Comparison of ENCODE assay signal across 11 mouse cellular contexts in genomic region chr11:55113209-55113860, GRCm38 (mm10). TPM values are rescaled to one million over a fixed set of nuclear protein-coding genes. Genes with fewer than 3 reads are reported as not detected.
A peak's percentile ranks its signal among the peaks of the same experiment; 100 is the strongest.
DNase-seq lines count a peak whose midpoint lies in the region; ATAC-seq lines count a peak whose summit lies in the region.
"Had no signal": no experiment of that assay in that cellular context is flagged by ENCODE, and none has a peak within 500 bp of the region (broad histone marks: within the 10 kb centered on the region; RNA-seq: fewer than 3 reads in every experiment).

No protein-coding gene starts in this region.

- ATAC-seq in liver, embryonic 12.5 days = peak; percentile 68
- ATAC-seq in erythroid progenitor cell, adult 5-6 weeks (replicated peaks; ENCODE audit: low FRiP score, poor library complexity, severe bottlenecking) = no peak

- H3K9me3 ChIP-seq in liver, embryonic 12.5 days (replicated peaks) = no peaks in the 10 kb centered on the region
- H3K9me3 ChIP-seq: G1E; limb, embryonic 15.5 days had no signal

- peaks cover 2% of the 10 kb centered on the region; the same call in 1 of the 2 replicates for H3K36me3 ChIP-seq in liver, embryonic 12.5 days
- H3K36me3 ChIP-seq: G1E had no signal

- peaks cover 18% of the 10 kb centered on the region for H3K4me1 ChIP-seq in liver, embryonic 12.5 days

- peak overlapping the region; percentile 42 for H3K27ac ChIP-seq in liver, embryonic 12.5 days
- H3K27ac ChIP-seq: limb, embryonic 15.5 days had no signal

- intact Hi-C loops in left cerebral cortex, postnatal 10 days (cut with DNase I) = no loop called here

- peak; percentile 28 to 66 for DNase-seq in heart, adult 18-20 months
- no peak for DNase-seq in heart, postnatal 4 days
- DNase-seq in R1 (ENCODE audit: low read depth, low spot score) = peak; percentile 83
- peak; percentile 21 for DNase-seq in spleen, adult 12 weeks (ENCODE audit: low spot score)
- DNase-seq in ovary, postnatal 36 days (ENCODE audit: low spot score) = no peak
- no peak for DNase-seq in left cerebral cortex, postnatal 10 days (ENCODE audit: extremely low spot score in 1 of 2, low spot score in 2 of 2)

- H3K4me3 ChIP-seq in liver, embryonic 12.5 days = no peak overlapping the region
- H3K4me3 ChIP-seq: erythroblast, embryonic 14.5 days; limb, embryonic 15.5 days had no signal

- peak overlapping the region; percentile 8 for H3K4me2 ChIP-seq in liver, embryonic 12.5 days
- H3K4me2 ChIP-seq: limb, embryonic 15.5 days had no signal

- H3K9ac ChIP-seq in liver, embryonic 12.5 days = no peak overlapping the region
- H3K9ac ChIP-seq: limb, embryonic 15.5 days had no signal

- 17% methylated on average over 7 of the region's 7 CpGs for WGBS in liver, embryonic 12.5 days (ENCODE audit: insufficient replicate concordance)

- no peaks in the 10 kb centered on the region for H3K27me3 ChIP-seq in liver, embryonic 12.5 days (replicated peaks)
- H3K27me3 ChIP-seq: limb, embryonic 15.5 days had no signal

RNA-seq across cellular contexts. Expression of gene Gm2a, which starts 15.4 kb away (rescaled TPM):
- total RNA-seq in heart, adult 18-20 months (2021) = 10 to 100 TPM in 1 of 2 experiments, 1 to 10 TPM in 1; 9.2 to 13.8 TPM
- 10 to 100 TPM; 12.4 to 13.1 TPM for total RNA-seq in heart, postnatal 4 days (2021)
- polyA plus RNA-seq in liver, embryonic 12.5 days (2016; fragmentation: Nextera tagmentation; extraction: Ambion mirVana) = 10.7 and 11.4 TPM in 2 replicates
- total RNA-seq in erythroid progenitor cell, adult 5-6 weeks (2015; ENCODE audit: low replicate concordance) = 26.4 and 26.7 TPM in 2 replicates
- 10.9 and 13.8 TPM in 2 replicates for total RNA-seq in erythroid progenitor cell, adult 5-6 weeks (2017; ENCODE audit: low replicate concordance)
- 10 to 100 TPM; 43.8 to 45.2 TPM for total RNA-seq in left cerebral cortex, postnatal 10 days (2021)
- polyA plus RNA-seq: G1E had no signal

RNA-seq across cellular contexts. Expression of gene Ccdc69, which starts 35.4 kb away (rescaled TPM):
- total RNA-seq in heart, adult 18-20 months (2021) = 1 to 10 TPM; 5.3 to 8.3 TPM
- total RNA-seq in heart, postnatal 4 days (2021) = 10 to 100 TPM in 1 of 2 experiments, 1 to 10 TPM in 1; 9.2 to 12.2 TPM
- 1.0 and 1.2 TPM in 2 replicates for polyA plus RNA-seq in liver, embryonic 12.5 days (2016; fragmentation: Nextera tagmentation; extraction: Ambion mirVana)
- 7.1 and 7.2 TPM in 2 replicates for total RNA-seq in erythroid progenitor cell, adult 5-6 weeks (2015; ENCODE audit: low replicate concordance)
- 1.5 and 2.1 TPM in 2 replicates for total RNA-seq in erythroid progenitor cell, adult 5-6 weeks (2017; ENCODE audit: low replicate concordance)
- under 1 TPM; 0.36 to 0.56 TPM for total RNA-seq in left cerebral cortex, postnatal 10 days (2021)
- total RNA-seq: G1E had no signal
- polyA plus RNA-seq: erythroblast, embryonic 14.5 days; G1E had no signal

RNA-seq across cellular contexts. Expression of gene Slc36a3, which starts 38.2 kb away (rescaled TPM):
- total RNA-seq in heart, adult 18-20 months (2021) = not detected
- not detected for total RNA-seq in heart, postnatal 4 days (2021)
- not detected in 2 replicates for polyA plus RNA-seq in liver, embryonic 12.5 days (2016; fragmentation: Nextera tagmentation; extraction: Ambion mirVana)
- not detected in 2 replicates for total RNA-seq in erythroid progenitor cell, adult 5-6 weeks (2015; ENCODE audit: low replicate concordance)
- total RNA-seq in erythroid progenitor cell, adult 5-6 weeks (2017; ENCODE audit: low replicate concordance) = not detected in 2 replicates
- total RNA-seq in left cerebral cortex, postnatal 10 days (2021) = not detected
- polyA plus RNA-seq: erythroblast, embryonic 14.5 days; G1E; limb, embryonic 15.5 days had no signal

Comparison
In these comparisons a context has a peak if more than half of its experiments do, and no peak if none do; other contexts are left out.
1. DNase-seq: peak in heart, adult 18-20 months (2 of 2), R1 (single experiment) and spleen, adult 12 weeks (single experiment); none in heart, postnatal 4 days (single experiment), ovary, postnatal 36 days (single experiment) and left cerebral cortex, postnatal 10 days (0 of 2).